Mouse (Mus musculus): ENCODE data around the gene Erich2.

DNA sequence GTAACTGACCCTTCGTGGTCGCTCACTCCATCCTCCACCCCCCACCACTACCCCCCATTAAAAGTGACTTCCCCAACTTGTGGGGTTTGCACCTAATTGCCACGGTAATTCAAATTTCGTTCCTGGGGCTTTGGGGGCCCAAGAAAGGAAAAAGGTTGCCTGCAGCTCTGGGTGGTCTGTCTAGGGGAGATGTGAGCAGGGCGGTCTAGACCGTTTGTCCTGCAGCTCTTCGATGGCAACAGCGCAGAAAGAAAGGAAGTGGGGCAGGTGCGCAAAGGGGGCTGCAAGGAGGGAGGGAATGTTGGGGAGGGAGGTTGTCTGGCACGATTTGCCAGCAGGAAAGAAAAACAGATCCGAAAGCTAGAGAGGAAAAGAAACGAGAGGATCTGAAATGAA is 59.1 kb downstream of the Erich2 start:
- TF ChIP-seq CTCF (IDR thresholded peaks at IDR 0.05; ENCODE audit: insufficient read depth, low read depth, low read length) (0 out of 2 replicates have a peak, but pooled peaks have one; percentile 1), POLR2A (IDR thresholded peaks at IDR 0.05; ENCODE audit: insufficient read depth, low read depth, low read length) (no peak)

All from olfactory bulb, adult 2 months (tissue).